Mouse (Mus musculus) thymus, postnatal 36 days (tissue): ENCODE results near the gene Tspear.
"Not testable (repeated sequence)": the region's sequence is repeated elsewhere in the genome, so short reads cannot be mapped to it uniquely, and the experiment has no call there.

ENCODE experiments used
- DNase-seq, 2 experiments: peaks; one replicate each; pipeline ENCODE4 v3.0.0; 2022; ENCODE audit warnings: mixed read lengths in 2 of 2

Gene Tspear

DNA sequence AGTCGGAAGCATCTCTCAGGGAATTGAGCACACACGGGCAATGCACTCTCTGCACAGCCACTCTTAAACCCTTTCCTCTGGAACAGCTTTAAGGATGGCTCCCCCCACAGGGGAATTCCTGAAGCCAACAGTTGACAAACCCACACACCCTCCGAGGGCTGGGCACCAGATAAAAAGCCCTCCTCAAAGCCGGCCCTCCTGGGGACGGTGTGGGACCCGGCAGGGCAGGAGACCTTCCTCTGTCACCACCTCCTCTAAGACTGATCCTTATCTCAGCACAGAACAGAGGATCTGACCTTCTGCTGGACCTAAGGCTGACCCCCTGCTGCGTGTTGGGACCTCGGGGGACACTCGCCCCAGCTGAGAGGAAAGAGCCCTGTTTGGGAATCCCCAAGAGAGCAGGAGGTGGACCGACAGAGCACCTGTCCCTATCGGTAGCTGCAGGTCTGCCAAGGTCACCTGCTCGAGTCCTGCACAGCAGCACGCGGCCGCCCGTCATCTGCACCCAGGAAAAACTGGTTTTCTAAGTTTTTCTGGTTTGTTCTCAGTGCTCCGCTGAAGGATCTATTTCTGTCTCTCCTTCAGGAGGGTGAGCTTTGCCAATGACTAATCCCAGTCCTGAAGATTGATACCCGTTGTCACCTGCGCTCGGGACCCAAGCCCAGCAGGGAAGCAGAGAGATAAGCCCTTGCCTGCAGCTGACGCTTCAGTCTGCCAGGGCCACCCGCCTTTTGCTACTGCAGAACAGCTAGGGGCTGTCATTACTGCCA, at the start of gene Tspear:
Gene Tspear (plus strand): TSS at position 675 of the 770 bp plus-strand sequence.
- DNase-seq, result no peak

DNA sequence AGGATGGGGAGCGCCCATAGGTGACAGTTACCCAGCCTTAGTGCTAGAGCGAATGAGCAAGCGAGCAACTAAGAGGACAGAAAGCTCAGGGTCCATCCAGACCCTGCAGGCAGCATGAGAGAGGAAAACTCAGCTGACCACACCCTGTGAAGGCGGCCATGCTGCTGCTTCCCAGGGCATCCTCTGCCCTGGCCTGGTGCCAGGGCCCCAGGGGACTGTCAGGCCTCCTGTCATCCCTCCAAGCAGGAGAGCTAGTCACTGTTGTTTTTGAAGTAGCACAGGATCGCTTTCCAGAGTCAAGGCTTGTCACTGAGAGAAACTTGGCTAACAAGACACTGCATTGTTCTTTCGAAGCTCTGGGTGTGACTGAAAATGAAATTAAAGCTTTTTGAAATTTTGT, 47.4 kb upstream of the Tspear start:
- no peak for DNase-seq

DNA sequence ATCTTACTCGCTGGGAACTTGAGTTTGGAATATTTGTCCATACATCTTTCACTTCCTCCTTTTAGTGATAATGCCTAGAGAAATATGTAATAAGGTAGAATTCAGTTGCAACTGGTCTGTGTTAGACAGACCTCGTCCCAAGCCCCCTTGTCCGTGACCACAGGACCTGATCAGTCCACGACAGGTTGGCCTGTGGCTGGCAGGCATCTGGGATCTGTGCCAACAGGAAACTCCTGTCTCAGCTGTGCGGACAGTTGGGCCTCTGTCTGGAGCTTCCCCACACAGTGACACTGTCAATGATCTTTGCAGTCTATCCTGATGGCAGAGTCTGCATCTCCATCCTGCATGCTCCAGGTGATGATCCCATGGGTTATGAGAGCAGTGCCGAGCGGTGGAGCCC, 43.2 kb upstream of the Tspear start:
- no peak for DNase-seq

DNA sequence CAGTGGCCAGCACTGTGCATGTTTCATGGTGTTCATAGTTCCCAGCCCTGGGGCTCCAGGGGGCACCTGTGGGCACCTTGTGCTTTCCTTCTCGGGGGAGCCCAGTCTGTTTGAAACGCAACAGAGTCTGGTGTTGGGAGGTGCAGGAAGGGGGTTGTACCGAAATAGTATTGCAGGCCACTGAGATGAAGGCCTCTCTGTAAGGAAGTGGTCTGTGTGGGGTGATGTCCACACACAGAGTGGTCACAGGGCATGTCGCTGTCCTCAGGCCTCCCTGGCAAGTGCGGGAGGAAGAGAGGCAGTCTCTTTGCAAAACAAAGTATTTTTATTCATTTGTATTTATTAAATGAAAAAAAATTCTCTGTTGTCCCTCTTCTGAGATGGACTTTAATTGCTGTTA, 40.8 kb upstream of the Tspear start:
- no peak for DNase-seq

DNA sequence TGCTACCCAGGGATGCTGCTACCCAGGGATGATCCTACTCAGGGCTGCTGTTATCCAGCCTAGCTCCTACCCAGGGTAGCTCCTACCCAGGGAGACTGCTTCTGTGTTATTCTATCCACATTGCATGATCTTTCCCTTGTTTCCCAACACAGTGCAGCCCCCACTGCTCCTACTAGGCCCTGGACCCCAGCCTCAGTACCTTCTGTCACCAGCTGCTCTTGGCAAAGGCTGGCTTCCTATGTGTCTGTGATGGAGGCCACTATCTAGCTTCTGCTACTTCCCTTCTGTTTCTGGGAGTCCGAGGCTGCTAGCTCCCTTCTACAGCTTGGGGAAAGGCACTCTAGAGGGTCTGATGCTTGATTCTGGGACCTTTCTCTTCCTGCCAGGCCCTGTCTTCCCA, 38.9 kb upstream of the Tspear start:
- no peak for DNase-seq

DNA sequence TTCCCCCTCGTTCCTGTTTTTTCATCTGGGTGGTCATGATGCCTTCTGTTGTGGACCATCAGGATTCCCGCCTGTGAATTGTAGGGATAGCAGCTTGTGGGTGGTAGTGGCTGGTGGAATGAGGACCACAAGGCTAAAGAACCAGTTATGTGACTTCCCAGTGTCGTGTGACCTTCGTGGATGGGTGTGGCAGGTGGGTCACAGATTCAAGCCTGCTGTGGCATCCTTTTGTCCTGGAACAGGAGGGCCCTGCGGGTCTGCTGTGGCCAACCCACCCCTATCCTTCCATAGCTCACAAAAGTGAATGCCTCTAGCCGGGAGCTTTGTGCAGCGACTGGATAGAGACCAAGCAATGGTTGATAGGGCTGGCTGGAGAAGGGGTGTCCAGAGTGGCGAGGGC, 38.5 kb upstream of the Tspear start:
- no peak for DNase-seq

DNA sequence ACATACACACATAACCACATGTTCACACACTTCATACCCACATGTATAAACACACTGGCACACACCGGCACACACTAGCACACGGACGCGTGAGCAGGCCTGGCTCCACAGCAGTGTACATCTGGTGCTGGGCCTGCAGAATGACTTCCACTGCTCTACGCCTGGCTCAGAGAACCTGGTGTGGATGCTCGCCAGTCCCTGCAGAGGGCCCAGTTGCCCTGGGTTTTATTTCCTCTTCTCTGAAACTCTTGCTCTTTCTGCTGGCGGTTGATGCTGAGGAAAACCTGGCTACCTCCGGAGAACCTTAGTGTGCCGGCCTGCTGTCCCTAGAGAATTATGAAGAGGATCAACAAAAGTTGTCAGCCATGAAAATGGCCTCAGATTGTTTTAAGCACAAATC, 34.3 kb upstream of the Tspear start:
- DNase-seq, result no peak

DNA sequence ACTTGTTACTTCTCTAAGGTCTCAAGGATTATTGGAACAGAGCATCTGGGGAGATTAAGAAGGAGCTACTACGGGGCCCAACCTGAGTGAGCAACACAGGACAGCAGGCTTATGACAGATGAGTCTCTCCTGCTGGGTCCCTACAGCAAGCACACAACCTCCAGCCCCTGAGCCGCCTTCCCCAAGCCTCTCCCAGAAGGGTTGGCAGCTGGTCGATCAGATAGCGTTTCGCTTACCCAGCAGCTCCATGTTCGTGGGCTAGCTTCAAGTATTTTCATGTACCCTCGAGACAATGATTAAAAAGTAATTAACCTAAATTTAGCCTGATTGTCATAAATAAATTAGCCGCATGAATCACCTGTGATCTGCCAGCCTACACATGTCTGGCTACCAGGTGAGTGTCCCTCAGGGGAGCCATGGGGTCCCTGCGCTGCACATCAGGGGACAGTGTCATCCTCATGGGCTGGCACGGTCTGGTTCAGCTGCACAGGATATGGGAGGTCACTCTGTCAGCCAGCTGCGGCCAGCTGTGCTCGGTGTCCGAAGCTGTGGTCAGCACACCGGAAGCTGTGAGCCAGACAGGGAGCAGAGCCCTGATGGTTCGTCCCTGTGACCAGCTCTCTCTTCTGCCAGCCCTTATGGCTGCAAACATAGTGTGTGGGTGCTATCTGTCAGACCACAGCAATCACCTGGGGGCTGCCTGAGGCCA, 27.9 kb upstream of the Tspear start:
- no peak for DNase-seq

DNA sequence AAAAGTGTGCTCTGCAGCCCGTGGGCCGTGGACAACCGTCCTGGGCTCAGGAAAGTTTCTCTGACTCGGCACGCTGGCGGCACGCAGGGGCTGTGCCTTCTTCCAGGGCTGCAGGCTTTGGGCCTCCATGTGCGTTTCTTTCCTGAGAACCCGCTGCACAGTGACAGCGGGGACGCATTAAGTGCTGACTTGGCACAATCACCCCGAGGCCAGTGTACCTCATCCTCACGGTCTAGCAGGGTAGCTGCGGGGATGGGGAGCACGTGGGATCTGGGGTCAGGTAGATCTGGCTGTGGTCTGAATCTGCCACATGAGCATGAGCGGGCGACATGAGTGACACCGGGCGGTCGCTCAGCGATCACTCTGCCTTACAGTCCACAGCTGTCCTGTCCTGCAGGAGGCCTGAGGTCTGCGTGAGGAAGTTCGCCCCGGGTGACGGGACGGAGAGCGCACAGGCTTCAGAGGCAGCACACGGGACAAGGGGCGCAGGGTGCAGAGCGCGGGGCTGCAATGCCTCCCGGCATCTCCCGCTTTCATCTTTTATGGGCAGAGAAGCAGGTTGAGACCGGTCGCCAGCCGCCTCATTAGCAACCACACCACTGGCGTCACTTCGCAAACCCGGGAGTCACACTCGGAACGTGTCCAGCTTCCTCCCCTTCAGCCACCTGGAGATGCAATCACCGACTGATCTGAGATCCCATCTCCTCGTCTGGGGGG, 22.3 kb upstream of the Tspear start:
- DNase-seq, result no peak

DNA sequence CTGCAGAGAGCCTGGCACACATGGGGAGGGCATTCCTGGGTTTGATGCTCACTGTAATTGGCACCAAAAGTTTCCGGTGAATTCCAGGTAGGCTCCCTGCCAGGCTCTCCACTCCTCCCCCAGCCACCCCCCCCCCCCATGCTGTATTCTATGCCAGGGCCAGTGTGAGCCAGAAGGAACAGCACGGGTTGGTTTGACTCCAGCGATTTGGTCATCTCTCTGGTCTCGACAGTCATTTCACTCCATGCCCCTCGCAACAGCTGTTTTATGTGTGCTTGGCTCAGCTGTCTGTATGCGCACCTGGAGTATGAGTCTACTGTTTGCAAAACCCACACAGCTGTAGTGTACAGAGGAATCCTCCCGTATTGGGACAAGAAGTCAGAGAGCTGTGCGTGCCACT, 20.0 kb upstream of the Tspear start:
- peak in 1 of 2 experiments; percentile 43 for DNase-seq

DNA sequence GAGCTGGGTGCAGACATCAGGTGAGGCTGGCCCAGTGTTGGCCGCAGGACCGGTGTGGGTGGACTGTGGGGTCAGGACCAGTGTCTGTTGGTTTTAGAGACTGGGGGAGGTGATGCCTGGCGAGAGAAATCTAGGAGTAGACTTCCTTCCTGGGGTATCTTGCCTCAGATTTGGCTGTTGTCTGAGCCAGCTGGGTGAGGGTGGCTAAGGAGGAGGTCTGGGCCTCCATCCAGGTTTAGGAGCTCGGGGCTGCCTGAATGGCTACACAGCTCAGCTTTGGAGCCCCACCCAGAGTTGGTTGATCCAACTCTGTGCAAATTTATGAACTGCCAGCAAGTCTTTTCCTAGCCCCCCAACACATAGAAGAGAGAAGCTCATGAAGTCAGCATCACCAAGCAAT, 19.0 kb upstream of the Tspear start:
- no peak for DNase-seq

DNA sequence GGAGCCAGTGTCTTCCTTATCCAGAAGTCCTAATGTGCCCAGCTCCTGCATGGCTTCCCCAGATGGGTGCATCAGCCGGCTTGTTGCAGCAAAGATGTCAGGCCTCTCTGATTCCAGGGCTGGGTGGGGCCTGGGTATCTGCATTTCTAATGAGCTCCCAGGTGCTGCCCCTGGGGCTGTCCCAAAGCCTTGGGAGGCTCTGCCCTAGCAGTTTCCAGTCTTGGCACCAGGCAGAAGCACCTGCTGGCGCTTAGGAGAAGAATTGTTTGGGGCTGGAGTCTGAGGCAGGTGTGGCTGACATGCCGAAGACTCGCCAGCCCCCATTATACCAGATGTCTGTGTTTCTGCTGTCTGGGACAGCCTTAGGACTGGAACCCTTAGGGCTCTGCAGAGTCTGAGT, 15.7 kb upstream of the Tspear start:
- no peak for DNase-seq

DNA sequence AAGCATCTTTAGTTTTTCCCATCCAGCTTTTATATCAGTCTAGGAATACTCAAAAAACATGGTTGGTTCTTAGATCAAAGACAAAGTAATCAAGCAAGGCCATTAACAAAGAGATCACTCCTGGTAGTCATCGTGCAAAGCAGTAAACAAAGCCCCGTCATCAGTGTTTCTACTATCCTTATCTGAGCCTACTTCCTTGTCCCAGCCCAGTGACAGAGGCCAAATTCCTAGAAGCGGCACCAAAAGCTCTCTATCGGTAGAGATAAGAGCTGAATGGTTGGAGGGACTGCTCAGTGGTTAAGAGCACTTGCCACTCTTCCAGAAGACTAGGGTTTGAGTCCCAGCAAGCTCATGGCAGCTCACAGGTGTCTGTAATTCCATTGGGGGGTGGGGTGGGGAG, 14.8 kb upstream of the Tspear start:
- no peak for DNase-seq

DNA sequence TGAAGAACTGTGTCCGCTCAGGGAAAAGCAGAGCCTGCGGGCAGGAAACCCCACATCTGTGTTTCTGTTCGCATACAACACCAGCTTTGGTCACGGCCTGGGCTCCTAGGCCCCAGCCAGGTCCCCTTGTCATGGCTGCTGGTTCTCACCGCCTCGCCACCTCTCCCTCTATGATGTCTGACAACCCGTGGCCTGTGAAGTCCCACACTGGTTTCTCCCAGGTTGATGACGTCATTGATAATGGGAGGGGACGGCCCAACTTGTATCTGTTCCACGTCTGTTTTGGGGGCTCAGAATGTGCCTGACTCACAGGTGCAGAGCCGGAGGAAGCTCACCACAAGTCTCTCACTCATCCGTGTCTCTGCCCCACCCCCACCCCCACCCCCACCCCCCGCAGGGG, 12.6 kb upstream of the Tspear start:
- peak; percentile 62 to 70 for DNase-seq

DNA sequence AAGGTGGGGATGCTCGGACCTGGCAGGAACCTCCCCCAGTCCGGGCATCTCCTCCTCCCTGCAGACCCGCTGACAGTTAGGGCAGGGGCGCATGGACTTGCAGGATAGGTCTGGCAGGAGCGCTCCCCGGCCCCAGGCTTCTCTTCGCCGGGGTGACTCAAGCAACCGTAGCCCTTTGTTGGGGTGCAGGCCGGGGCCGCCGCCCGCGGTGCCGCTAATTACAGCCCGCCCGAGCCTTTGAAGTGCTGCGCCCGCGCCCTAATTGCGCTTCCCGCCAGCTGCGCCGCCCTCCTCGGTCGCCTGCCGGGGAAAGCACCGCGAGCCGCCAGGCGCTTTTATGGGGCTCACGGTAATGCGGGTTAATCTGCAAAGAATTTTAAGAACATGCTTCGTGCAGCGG, 8.8 kb upstream of the Tspear start:
- DNase-seq, result peak; percentile 42 to 43

DNA sequence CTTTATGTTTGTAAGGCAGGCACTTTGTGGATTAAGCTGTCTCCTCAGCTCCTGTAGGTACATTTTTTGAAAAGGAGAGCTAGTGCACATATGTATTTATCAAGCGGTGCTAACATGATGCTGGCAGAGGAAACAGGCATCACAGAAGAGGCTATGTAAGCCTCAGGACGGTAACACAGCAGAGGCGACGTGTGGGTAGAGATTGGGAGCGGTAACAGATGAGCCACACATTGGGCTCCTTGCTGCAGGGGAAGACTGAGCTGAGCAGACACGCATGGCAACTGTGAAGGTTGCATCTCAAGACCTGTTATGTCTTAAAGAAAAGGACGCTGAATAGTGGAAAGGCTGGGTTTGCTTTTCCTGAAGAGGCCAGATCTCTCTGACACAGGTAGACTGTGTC, 3.4 kb upstream of the Tspear start:
- no peak for DNase-seq

DNA sequence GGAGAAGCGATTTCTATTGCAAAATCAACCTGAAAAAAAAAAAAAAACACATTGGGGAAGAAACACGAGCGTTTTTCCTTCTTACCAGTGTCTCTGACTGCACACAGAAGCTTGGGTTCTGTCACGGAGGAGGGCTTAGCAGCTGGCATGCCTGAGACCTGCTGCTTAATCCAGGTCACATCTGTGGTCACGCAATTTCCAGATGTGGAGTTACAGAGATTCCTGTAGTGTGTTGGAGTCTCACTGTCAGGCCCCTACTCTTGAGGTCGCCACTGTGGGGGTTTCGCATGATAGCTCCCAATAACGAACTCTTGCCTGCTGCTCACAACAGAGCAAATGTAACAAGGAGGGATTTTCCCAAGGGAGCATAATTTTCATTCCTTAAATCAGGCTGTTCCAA, 2.2 kb upstream of the Tspear start:
- no peak for DNase-seq

DNA sequence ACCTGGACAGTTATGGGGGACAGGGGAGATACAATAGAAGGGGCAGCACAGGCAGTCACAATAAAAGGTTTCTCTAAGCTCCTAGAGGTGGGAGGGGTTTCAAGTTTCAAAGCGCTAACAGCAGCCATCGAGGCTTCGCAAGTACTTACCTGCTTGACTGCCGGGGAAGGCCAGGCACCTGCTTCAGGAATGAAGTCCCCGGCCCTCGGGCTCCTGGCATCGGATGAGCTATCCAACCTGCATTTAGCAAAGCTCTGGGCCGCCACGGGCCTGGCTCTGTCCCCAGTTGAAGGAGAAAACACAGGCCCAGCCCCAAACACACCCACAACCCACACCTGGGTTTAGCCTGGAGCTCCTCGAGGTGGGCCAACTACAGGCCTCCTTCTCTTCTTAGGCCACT, 652 bp downstream of the Tspear start:
- DNase-seq, result no peak

DNA sequence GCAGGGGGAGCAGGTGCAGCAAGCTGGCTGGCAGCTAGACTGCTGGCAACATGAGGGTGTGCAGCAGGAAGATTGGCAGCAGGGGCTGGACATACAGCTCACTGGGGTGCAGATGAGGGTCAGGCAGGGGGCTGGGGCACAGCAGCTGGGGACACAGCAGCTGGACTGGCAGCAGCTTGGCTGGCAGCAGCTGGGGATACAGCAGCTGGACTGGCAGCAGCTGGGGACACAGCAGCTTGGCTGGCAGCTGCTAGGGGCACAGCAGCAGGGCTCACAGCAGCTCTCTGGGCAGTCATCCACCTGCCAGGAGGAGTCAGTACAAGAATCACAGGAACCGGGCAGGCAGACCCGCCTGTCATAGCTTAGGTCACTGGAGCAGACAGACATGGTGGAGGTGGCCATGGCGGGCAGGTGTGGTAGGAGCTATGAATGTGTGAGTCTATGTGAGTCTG, 4.0 kb downstream of the Tspear start, which contains the start of gene Gm19402:
Gene Gm19402 (minus strand): TSS at position 402 of the 452 bp plus-strand sequence.
- not testable (repeated sequence) for DNase-seq

DNA sequence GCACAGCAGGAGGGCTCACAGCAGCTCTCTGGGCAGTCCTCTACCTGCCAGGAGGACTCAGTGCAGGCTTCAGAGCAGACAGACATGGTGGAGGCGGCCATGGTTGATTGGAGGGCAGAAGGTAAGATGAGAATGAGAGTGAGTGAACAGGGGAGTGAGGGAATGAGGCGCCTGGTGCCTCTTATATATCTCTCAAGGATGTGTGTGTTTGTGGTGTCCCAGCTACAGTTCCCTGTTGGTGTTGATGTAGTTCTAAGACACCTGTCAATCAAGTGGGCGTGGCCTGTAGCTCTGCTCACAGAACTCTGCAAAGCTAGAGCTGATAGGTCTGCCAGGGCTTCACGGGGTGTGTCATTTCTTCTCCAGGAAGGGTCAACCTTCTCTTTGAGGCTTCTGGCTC, 10.8 kb downstream of the Tspear start, which contains the start of gene Gm9508:
Gene Gm9508 (minus strand): TSS at position 101 of the 400 bp plus-strand sequence.
- DNase-seq, result no peak

DNA sequence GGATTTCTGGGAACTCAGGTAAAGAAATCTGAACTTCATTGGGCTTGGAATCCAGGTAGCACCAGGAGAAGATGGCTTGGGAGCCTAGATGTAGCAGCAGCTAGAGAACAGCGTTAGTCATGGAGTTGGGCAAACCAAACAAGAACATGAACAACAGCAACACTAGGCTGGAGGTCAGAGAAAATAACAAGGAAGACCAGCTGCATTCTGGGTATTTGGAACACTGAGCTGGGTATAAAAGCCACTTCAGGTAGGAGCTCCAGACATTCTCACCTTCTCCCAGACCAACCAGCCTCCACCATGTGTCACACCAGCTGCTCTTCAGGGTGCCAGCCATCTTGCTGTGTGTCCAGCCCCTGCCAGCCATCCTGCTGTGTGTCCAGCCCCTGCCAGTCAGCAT, 20.0 kb downstream of the Tspear start, which contains the start of gene Gm10272:
Gene Gm10272 (plus strand): TSS at position 301 of the 400 bp plus-strand sequence.
- no peak for DNase-seq

DNA sequence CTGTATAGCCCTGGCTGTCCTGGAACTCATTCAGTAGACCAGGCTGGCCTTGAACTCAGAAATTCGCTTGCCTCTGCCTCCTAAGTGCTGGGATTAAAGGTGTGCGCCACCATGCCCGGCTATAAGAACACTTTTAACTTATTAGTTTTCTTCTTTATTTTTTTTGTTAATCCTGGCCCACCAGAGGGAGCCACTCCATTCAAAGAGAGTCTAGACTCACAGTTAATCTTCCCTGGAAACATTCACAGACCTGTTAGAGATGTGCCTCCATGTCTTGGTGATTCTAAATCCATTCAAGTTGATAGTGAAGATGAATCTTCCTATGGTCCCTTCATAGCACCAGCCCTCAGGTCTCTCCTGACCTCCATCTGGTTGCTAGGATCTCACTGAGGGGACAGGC, 23.5 kb downstream of the Tspear start:
- DNase-seq, result no peak

DNA sequence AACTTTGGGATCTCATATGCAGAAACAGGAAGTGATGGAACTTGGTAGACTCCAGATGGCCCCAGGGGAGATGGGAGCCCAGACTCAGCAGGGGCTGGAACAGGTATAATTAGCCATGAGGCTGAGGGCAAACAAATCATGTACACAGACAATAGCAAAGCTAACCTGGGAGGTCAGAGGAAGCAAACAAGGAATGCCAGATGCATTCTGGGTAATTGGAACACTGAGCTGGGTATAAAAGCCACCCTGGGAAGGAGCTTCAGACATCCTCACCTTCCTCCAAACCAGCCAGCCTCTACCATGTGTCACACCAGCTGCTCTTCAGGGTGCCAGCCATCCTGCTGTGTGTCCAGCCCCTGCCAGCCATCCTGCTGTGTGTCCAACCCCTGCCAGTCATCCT, 24.8 kb downstream of the Tspear start, which contains the start of gene Gm10024:
Gene Gm10024 (plus strand): TSS at position 301 of the 400 bp plus-strand sequence.
- not testable (repeated sequence) for DNase-seq
